Mouse (Mus musculus) megakaryocyte, embryonic 14.5 days (primary cell): Measurements from ENCODE around the gene Galm.

ENCODE experiments used
- FLI1 ChIP-seq: IDR thresholded peaks from 2 replicates; pipeline ENCODE4 v1.6.1; 2012; ENCODE audit warnings: low read length, inconsistent platforms, mixed read lengths
- GATA1 ChIP-seq: IDR thresholded peaks from 3 replicates; pipeline ENCODE4 v1.6.1; 2012; ENCODE audit warnings: mixed read lengths, low read length, inconsistent platforms, borderline replicate concordance

DNA sequence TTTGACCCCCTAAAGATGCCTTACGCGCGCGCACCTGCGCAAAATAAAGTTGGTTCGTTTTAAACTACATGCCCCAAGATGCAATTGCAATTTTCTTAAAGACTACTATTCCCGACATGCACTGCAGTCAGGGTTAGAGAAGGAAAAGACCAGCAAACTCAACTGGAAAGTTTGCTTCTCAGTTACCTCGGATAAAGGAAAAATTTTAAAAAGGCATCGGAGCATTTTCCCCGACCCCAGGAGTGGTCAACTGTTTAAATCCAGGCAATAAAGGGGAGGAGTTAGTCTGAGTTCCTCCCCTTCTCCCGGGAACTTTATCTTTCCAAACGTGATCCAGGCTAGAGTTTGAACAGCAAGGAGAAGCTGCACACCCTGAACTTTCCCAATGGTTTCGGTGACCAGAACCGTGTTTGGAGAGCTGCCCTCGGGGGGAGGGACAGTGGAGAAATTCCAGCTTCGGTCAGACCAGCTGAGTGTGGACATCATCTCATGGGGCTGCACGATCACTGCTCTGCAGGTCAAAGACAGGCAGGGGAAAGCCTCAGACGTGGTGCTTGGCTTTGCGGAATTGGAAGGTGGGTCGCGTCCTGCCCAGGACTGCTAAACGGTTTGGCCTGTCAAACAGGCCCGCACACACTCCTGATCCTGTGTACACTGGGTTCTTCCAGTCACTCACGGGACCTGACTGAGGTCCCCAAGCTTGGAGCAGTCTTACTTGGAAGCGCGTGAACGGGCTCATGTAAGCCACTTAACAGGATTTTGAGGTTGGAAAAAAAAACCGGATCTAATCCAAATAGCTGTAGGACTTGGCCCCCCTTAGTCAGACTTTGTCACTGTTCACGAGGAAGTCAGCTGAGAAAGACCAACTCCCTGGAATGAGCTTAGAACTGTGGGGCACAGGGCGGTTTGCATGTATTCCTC lies at the start of gene Galm:
- TF ChIP-seq GATA1, result no peak
- no peak for TF ChIP-seq FLI1
